28 mouse cellular contexts compared by ENCODE assay signal in the genomic region with DNA sequence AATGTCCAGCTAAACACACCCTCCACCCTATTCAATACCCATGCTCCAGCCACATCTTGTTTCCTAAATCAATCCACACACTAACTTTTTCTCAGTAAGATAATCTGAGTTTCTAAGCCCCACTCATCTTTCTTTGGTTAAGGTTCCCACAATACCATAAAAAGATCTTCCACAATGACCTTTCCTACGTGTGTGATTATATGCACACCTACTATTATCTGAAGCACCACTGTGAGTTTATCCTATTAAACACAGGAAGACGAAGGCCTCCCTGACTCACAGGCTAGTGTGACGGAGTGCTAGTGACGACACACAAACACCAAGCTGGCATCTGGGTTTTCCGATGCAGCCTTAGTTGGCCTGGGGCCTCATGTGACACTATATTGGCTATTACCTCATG.
"Had no signal": no experiment of that assay in that cellular context is flagged by ENCODE, and none has a peak within 500 bp of the region (broad histone marks: within the 10 kb centered on the region; RNA-seq: fewer than 3 reads in every experiment).

No protein-coding gene starts in this region.

- H3K9me3 ChIP-seq: heart, embryonic 10.5 days; heart, embryonic 12.5 days; hindbrain, embryonic 12.5 days; intestine, embryonic 15.5 days; kidney, embryonic 15.5 days; limb, embryonic 10.5 days; limb, embryonic 12.5 days; liver, embryonic 13.5 days; liver, embryonic 15.5 days had no signal

- H3K27ac ChIP-seq: gastrocnemius, adult 2 months; heart, embryonic 10.5 days; hindbrain, embryonic 12.5 days; hindbrain, embryonic 14.5 days; intestine, embryonic 15.5 days; kidney, embryonic 15.5 days; kidney, postnatal 0 days; layer of hippocampus, adult 2 months; left cerebral cortex, adult 2 months; limb, embryonic 10.5 days; limb, embryonic 12.5 days; liver, embryonic 13.5 days; liver, embryonic 15.5 days had no signal

- H3K9ac ChIP-seq: heart, embryonic 12.5 days; hindbrain, embryonic 12.5 days; hindbrain, embryonic 14.5 days; intestine, embryonic 15.5 days; kidney, embryonic 15.5 days; limb, embryonic 12.5 days; liver, embryonic 13.5 days; liver, embryonic 15.5 days; liver, postnatal 0 days had no signal

- H3K4me3 ChIP-seq: gastrocnemius, adult 2 months; heart, embryonic 10.5 days; heart, embryonic 12.5 days; hindbrain, embryonic 12.5 days; intestine, embryonic 15.5 days; kidney, embryonic 15.5 days; layer of hippocampus, adult 2 months; left cerebral cortex, adult 2 months; limb, embryonic 10.5 days; limb, embryonic 12.5 days; liver, embryonic 13.5 days; liver, embryonic 15.5 days had no signal

- H3K4me2 ChIP-seq: heart, embryonic 12.5 days; hindbrain, embryonic 12.5 days; hindbrain, embryonic 14.5 days; intestine, embryonic 15.5 days; kidney, embryonic 15.5 days; limb, embryonic 12.5 days; liver, embryonic 11.5 days; liver, embryonic 13.5 days; liver, embryonic 15.5 days had no signal

- ATAC-seq: hindbrain, embryonic 16.5 days; inflammation-experienced regulatory T-cells, adult 6 months; intestine, embryonic 15.5 days; liver, postnatal 0 days had no signal

- DNase-seq: gastrocnemius, adult 2 months; gastrocnemius, postnatal 10 days; gastrocnemius, postnatal 25 days; heart, adult 18-20 months; heart, postnatal 10 days; heart, postnatal 36 days; kidney, adult 18-20 months; kidney, adult 8-10 months; kidney, postnatal 14 days; kidney, postnatal 4 days; liver; liver, embryonic 13.5 days; liver, postnatal 0 days had no signal

- H3K4me1 ChIP-seq: heart, embryonic 10.5 days; heart, embryonic 12.5 days; hindbrain, embryonic 12.5 days; intestine, embryonic 15.5 days; kidney, embryonic 15.5 days; limb, embryonic 10.5 days; limb, embryonic 12.5 days had no signal

- H3K27me3 ChIP-seq: heart, embryonic 12.5 days; hindbrain, embryonic 12.5 days; intestine, embryonic 15.5 days; kidney, embryonic 15.5 days; limb, embryonic 12.5 days; liver, embryonic 13.5 days; liver, embryonic 15.5 days had no signal
